Mouse (Mus musculus) MEL (cell line): ENCODE measurements around the gene Tdp1. TPM values are rescaled to one million over a fixed set of nuclear protein-coding genes. Genes with fewer than 3 reads are reported as not detected.

Source experiments
- DNase-seq: peaks from one replicate; pipeline ENCODE4 v3.0.0; 2011; ENCODE audit warnings: low read depth, low spot score
- H3K27ac ChIP-seq: 2 replicates; pipeline ENCODE4 v1.5.1; 2012; ENCODE audit warnings: low read depth, mild to moderate bottlenecking, control low read depth, low read length, moderate library complexity; ENCODE audit not compliant: control insufficient read depth
- H3K27me3 ChIP-seq, 2 experiments: fragments of 150-350 bp in 1 of 2; sonication (generic) in 1 of 2; 2 replicates each; pipeline ENCODE4 v1.6.1; 2012; ENCODE audit warnings: low read length in 2 of 2, mild to moderate bottlenecking in 2 of 2, improper control_type of control experiment in 1 of 2, moderate library complexity in 1 of 2; ENCODE audit not compliant: insufficient read depth in 2 of 2, control insufficient read depth in 1 of 2
- H3K36me3 ChIP-seq, 2 experiments: 2 replicates each; pipeline ENCODE4 v1.6.1; 2012 to 2014; ENCODE audit warnings: low read length in 2 of 2, improper control_type of control experiment in 1 of 2, inconsistent platforms in 1 of 2, mild to moderate bottlenecking in 1 of 2; ENCODE audit not compliant: insufficient read depth in 2 of 2, control insufficient read depth in 1 of 2
- H3K4me1 ChIP-seq, 2 experiments: fragments of 150-350 bp in 1 of 2; sonication (generic) in 1 of 2; 2 replicates each; pipeline ENCODE4 v1.6.1; 2012; ENCODE audit warnings: low read length in 2 of 2, improper control_type of control experiment in 1 of 2, mild to moderate bottlenecking in 1 of 2; ENCODE audit not compliant: insufficient read depth in 2 of 2, control insufficient read depth in 1 of 2
- H3K4me3 ChIP-seq, 2 experiments: fragments of 150-350 bp in 1 of 2; sonication (generic) in 1 of 2; 2 replicates each; pipeline ENCODE4 v1.5.1; 2012; ENCODE audit warnings: low read depth in 2 of 2, low read length in 2 of 2, mild to moderate bottlenecking in 2 of 2, moderate library complexity in 2 of 2, control low read depth in 1 of 2, improper control_type of control experiment in 1 of 2; ENCODE audit not compliant: control insufficient read depth in 1 of 2, insufficient read depth in 1 of 2
- H3K79me2 ChIP-seq: 2 replicates; pipeline ENCODE4 v1.6.1; 2012; ENCODE audit warnings: mild to moderate bottlenecking, low read length, moderate library complexity; ENCODE audit not compliant: control insufficient read depth, poor library complexity, insufficient read depth
- H3K9ac ChIP-seq: 2 replicates; pipeline ENCODE4 v1.6.1; 2012; ENCODE audit warnings: low read depth, mild to moderate bottlenecking, control low read depth, low read length, moderate library complexity; ENCODE audit not compliant: control insufficient read depth, poor library complexity, severe bottlenecking
- H3K9me3 ChIP-seq: fragments of 150-350 bp; sonication (generic); replicated peaks from 2 replicates; pipeline ENCODE4 v1.6.1; 2012; ENCODE audit warnings: mild to moderate bottlenecking, low read length, improper control_type of control experiment, moderate library complexity; ENCODE audit not compliant: insufficient read depth
- CHD1 ChIP-seq: IDR thresholded peaks from 2 replicates; pipeline ENCODE4 v1.6.1; 2012; ENCODE audit warnings: low read depth, mild to moderate bottlenecking, inconsistent platforms, low read length, improper control_type of control experiment
- CHD2 ChIP-seq: IDR thresholded peaks from 2 replicates; pipeline ENCODE4 v1.6.1; 2011; ENCODE audit warnings: low read length, improper control_type of control experiment
- CTCF ChIP-seq, 3 experiments: IDR thresholded peaks in 2 of 3; conservative IDR thresholded peaks in 1 of 3; 2 replicates each; pipeline ENCODE4 v1.5.1; 2011 to 2012; ENCODE audit warnings: low read length in 3 of 3, low read depth in 2 of 3, mild to moderate bottlenecking in 2 of 3, improper control_type of control experiment in 1 of 3, inconsistent platforms in 1 of 3, mixed read lengths in 1 of 3, moderate library complexity in 1 of 3; ENCODE audit not compliant: control insufficient read depth in 1 of 3, insufficient read depth in 1 of 3, poor library complexity in 1 of 3, severe bottlenecking in 1 of 3
- ELF1 ChIP-seq: IDR thresholded peaks from 2 replicates; pipeline ENCODE4 v1.6.1; 2014; ENCODE audit warnings: low read depth, mild to moderate bottlenecking, inconsistent platforms, low read length, improper control_type of control experiment, moderate library complexity
- GABPA ChIP-seq: IDR thresholded peaks from 2 replicates; pipeline ENCODE4 v1.6.1; 2012; ENCODE audit warnings: low read depth, mild to moderate bottlenecking, inconsistent platforms, low read length, improper control_type of control experiment, moderate library complexity
- JUND ChIP-seq: IDR thresholded peaks from 2 replicates; pipeline ENCODE4 v1.6.1; 2011; ENCODE audit warnings: low read depth, mild to moderate bottlenecking, improper control_type of control experiment, low read length
- MAFK ChIP-seq: IDR thresholded peaks from 2 replicates; pipeline ENCODE4 v1.6.1; 2011; ENCODE audit warnings: low read depth, mild to moderate bottlenecking, low read length, improper control_type of control experiment, borderline replicate concordance
- NRF1 ChIP-seq: IDR thresholded peaks from 2 replicates; pipeline ENCODE4 v1.6.1; 2014; ENCODE audit warnings: low read depth, mild to moderate bottlenecking, inconsistent platforms, low read length, improper control_type of control experiment, moderate library complexity; ENCODE audit not compliant: poor library complexity, insufficient read depth, severe bottlenecking
- POLR2A ChIP-seq, 2 experiments: IDR thresholded peaks; 2 replicates each; pipeline ENCODE4 v1.6.1; 2011 to 2012; ENCODE audit warnings: low read length in 2 of 2, mild to moderate bottlenecking in 2 of 2, control low read depth in 1 of 2, improper control_type of control experiment in 1 of 2, low read depth in 1 of 2, moderate library complexity in 1 of 2; ENCODE audit not compliant: control insufficient read depth in 1 of 2, insufficient read depth in 1 of 2, poor library complexity in 1 of 2
- POLR2AphosphoS5 ChIP-seq: IDR thresholded peaks from 2 replicates; pipeline ENCODE4 v1.6.1; 2012; ENCODE audit warnings: low read depth, borderline replicate concordance, mild to moderate bottlenecking, inconsistent platforms, low read length, moderate library complexity, mixed read lengths
- RAD21 ChIP-seq: IDR thresholded peaks from 2 replicates; pipeline ENCODE4 v1.6.1; 2011; ENCODE audit warnings: mild to moderate bottlenecking, low read depth, low read length, improper control_type of control experiment
- RCOR1 ChIP-seq: IDR thresholded peaks from 2 replicates; pipeline ENCODE4 v1.6.1; 2012; ENCODE audit warnings: low read depth, mild to moderate bottlenecking, inconsistent platforms, low read length, improper control_type of control experiment
- SIN3A ChIP-seq: IDR thresholded peaks from 2 replicates; pipeline ENCODE4 v1.6.1; 2012; ENCODE audit warnings: low read length, improper control_type of control experiment, inconsistent platforms
- SMC3 ChIP-seq: IDR thresholded peaks from 2 replicates; pipeline ENCODE4 v1.6.1; 2011; ENCODE audit warnings: low read depth, low read length, improper control_type of control experiment
- UBTF ChIP-seq: IDR thresholded peaks from 2 replicates; pipeline ENCODE4 v1.6.1; 2012; ENCODE audit warnings: low read depth, mild to moderate bottlenecking, inconsistent platforms, low read length, improper control_type of control experiment, moderate library complexity, borderline replicate concordance; ENCODE audit not compliant: insufficient read depth
- USF2 ChIP-seq, 2 experiments: IDR thresholded peaks; 2 replicates each; pipeline ENCODE4 v1.6.1; 2011 to 2012; ENCODE audit warnings: improper control_type of control experiment in 2 of 2, low read length in 2 of 2, borderline replicate concordance in 1 of 2, inconsistent platforms in 1 of 2, low read depth in 1 of 2, mild to moderate bottlenecking in 1 of 2; ENCODE audit not compliant: insufficient read depth in 1 of 2
- ZC3H11A ChIP-seq: IDR thresholded peaks from 2 replicates; pipeline ENCODE4 v1.6.1; 2012; ENCODE audit warnings: low read depth, mild to moderate bottlenecking, inconsistent platforms, low read length, improper control_type of control experiment
- polyA plus RNA-seq, 2 experiments: library from polyadenylated mRNA; stranded (reverse) in 1 of 2; unstranded in 1 of 2; fragments of >175 nt in 1 of 2; fragments of >200 nt in 1 of 2; gene quantifications; 2 replicates each; pipeline versions ENCODE4 v1.2.1 to v1.2.4; 2012; ENCODE audit warnings: low replicate concordance in 2 of 2, low read depth in 1 of 2; ENCODE audit not compliant: insufficient read length in 2 of 2, insufficient read depth in 1 of 2, missing spikeins in 1 of 2
- total RNA-seq: library from RNA; depleted of rRNA; stranded (reverse); fragments of 300-350 nt; gene quantifications from 2 replicates; pipeline ENCODE4 v1.2.3, GENCODE M21; 2012

Tdp1 gene
- total and polyA plus RNA-seq, 3 experiments: 33.2 to 142 (median 94.3) TPM

- Histone ChIP-seq H3K4me1 (no peaks in the 10 kb centered on the region), H3K27ac (no peak overlapping the region), H3K36me3 (peaks cover 0 to 2% of the 10 kb centered on the region in 2 experiments; a peak in 1 of 4 replicates), H3K9me3 (no peaks in the 10 kb centered on the region), H3K79me2 (no peaks in the 10 kb centered on the region), H3K4me3 (no peak overlapping the region), H3K9ac (no peak overlapping the region), H3K27me3 (no peaks in the 10 kb centered on the region)
- DNase-seq: peak; percentile 49
- TF ChIP-seq USF2 (IDR thresholded peaks at IDR 0.05; ENCODE audit: borderline replicate concordance in 1 of 2, insufficient read depth in 1 of 2, low read depth in 1 of 2, low read length in 2 of 2) (no peak), POLR2A (IDR thresholded peaks at IDR 0.05; ENCODE audit: control insufficient read depth in 1 of 2, insufficient read depth in 1 of 2, low read depth in 1 of 2, low read length in 2 of 2, poor library complexity in 1 of 2) (no peak), ELF1 (no peak), ZC3H11A (no peak), CHD2 (no peak), UBTF (no peak), NRF1 (no peak), CTCF (IDR thresholded peaks at IDR 0.05 in 2 of 3, conservative IDR thresholded peaks at IDR 0.05 in 1 of 3; ENCODE audit: control insufficient read depth in 1 of 3, insufficient read depth in 1 of 3, low read depth in 2 of 3, low read length in 3 of 3, poor library complexity in 1 of 3, severe bottlenecking in 1 of 3) (peak; percentile 36 to 57 (median 54)), SMC3 (peak; percentile 61), RAD21 (peak; percentile 28), RCOR1 (no peak)
Measured at GRCm38 (mm10) chr12:99921045-99921444, 36.7 kb downstream of the Tdp1 start.

DNA sequence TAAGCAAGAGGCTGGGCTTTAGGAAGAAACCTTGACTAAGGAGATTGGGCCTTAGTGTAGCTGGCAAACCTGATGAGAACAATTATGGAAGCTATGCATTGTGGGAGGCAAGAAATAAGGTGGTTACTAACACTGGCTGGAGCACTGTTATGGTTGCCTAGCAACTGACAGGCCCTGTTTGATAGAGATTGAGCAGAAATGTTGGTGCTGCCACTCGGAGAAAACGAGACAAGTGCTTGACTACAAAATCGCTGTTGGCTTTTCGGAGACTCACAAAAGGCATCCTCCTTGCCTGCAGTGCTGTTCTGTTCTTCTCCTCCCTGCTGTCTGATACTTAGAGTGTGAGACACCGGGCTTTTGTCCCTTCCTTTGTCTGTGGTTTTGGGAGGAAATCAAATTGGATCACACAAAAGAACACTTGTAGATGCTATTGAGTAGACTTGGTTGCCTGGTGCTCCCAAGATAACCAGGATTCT is 38.9 kb downstream of the Tdp1 start:
- no peak overlapping the region for H3K4me3 ChIP-seq
- TF ChIP-seq CHD1 (no peak), RCOR1 (no peak)
- H3K9me3 ChIP-seq: no peaks in the 10 kb centered on the region
- H3K79me2 ChIP-seq: no peaks in the 10 kb centered on the region
- no peak overlapping the region for H3K9ac ChIP-seq
- no peak overlapping the region for H3K27ac ChIP-seq
- peaks cover 0 to 2% of the 10 kb centered on the region in 2 experiments; a peak in 1 of 4 replicates for H3K36me3 ChIP-seq
- peak; percentile 7 for DNase-seq
- H3K27me3 ChIP-seq: no peaks in the 10 kb centered on the region
- no peaks in the 10 kb centered on the region for H3K4me1 ChIP-seq

DNA sequence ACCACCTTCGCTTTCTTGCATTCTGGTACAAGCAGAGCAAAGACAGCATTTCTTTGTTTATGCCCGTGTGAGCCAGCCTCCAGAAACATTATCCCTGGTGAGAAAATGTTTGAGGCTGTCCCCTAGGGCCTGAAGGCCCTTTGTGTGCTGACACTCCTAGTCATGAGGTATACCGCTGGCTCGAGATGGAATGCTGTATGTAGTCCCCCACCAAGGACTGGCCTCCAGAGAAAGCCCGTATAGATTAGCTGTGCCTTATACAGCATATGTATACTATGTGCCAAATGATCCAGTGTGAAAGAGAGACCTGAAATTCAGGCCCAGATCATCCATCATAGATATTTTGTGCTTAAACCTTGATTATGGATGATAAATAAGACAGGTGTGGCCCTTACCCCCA is 39.4 kb downstream of the Tdp1 start:
- H3K79me2 ChIP-seq: no peaks in the 10 kb centered on the region
- H3K36me3 ChIP-seq: peaks cover 0 to 2% of the 10 kb centered on the region in 2 experiments; a peak in 1 of 4 replicates
- no peaks in the 10 kb centered on the region for H3K27me3 ChIP-seq
- TF ChIP-seq USF2 (IDR thresholded peaks at IDR 0.05; ENCODE audit: borderline replicate concordance in 1 of 2, insufficient read depth in 1 of 2, low read depth in 1 of 2, low read length in 2 of 2) (no peak), SIN3A (no peak), POLR2A (IDR thresholded peaks at IDR 0.05; ENCODE audit: control insufficient read depth in 1 of 2, insufficient read depth in 1 of 2, low read depth in 1 of 2, low read length in 2 of 2, poor library complexity in 1 of 2) (no peak), JUND (no peak), NRF1 (no peak), MAFK (no peak), CTCF (IDR thresholded peaks at IDR 0.05 in 2 of 3, conservative IDR thresholded peaks at IDR 0.05 in 1 of 3; ENCODE audit: control insufficient read depth in 1 of 3, insufficient read depth in 1 of 3, low read depth in 2 of 3, low read length in 3 of 3, poor library complexity in 1 of 3, severe bottlenecking in 1 of 3) (no peak), CHD2 (no peak), POLR2AphosphoS5 (no peak), GABPA (no peak)
- TF ChIP-seq, all 39 proteins: peak for 0
- H3K27ac ChIP-seq: no peak overlapping the region
- H3K9me3 ChIP-seq: no peaks in the 10 kb centered on the region
- H3K4me3 ChIP-seq: no peak overlapping the region
- DNase-seq: no peak
- no peaks in the 10 kb centered on the region for H3K4me1 ChIP-seq
- H3K9ac ChIP-seq: no peak overlapping the region
